Mouse (Mus musculus) megakaryocyte, adult 5-6 weeks (primary cell): Measurements from ENCODE around the gene Shisa4. TPM values are rescaled to one million over a fixed set of nuclear protein-coding genes. Genes with fewer than 3 reads are reported as not detected.
"Not testable (repeated sequence)": the region's sequence is repeated elsewhere in the genome, so short reads cannot be mapped to it uniquely, and the experiment has no call there.

Experiments
- ATAC-seq: 2 replicates; pipeline ENCODE4 v1.8.0; 2016; ENCODE audit warnings: mild to moderate bottlenecking, inconsistent platforms; ENCODE audit not compliant: poor library complexity, severe bottlenecking
- total RNA-seq, 2 experiments: library from RNA; stranded (forward) in 1 of 2; stranded (reverse) in 1 of 2; fragments of 153-499, 151-499 nt in 1 of 2; fragments of 221-1000, 200-1000 nt in 1 of 2; gene quantifications; 2 replicates each; pipeline versions ENCODE4 v1.2.3 to v1.2.4; 2015 to 2017

Gene Shisa4
- total RNA-seq (2015) (not detected in 2 replicates), total RNA-seq (2017) (0.53 TPM in 1 of 2 replicates, not detected in the other)

DNA sequence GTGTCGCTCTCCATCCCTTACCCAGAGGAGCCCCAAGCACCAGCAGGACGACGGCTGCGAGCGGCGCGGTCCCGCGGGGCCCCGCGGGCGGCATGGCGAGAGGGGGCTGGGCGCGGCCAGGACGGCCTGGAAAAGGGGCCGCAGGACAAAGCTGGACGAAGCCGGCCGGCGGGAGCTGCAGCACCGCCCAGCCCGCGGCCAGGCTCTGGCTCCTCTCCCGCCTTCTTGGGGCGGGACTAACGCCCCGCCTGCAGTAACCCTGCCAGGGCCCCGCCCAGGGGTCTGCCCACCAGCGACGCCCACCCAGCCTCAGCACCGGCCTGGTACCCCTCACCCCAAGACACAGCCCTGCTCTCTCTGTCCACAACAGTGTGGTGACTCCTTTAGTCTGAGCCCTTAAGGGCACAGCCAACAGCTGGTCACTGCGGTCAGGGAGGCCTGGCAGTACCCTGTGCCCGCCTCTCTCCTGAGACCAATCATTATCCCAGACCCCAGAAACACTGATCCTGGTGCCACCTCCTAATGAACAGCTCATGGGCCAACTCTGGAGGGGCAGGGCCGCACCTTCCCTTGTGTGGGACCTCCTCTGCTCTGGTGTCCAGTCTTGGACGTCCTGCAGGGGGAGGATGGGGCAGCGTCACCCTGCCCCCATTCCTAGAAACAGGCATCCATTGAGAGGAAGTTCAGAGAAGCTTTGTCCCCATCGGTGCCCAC lies at the start of gene Shisa4:
TSS of gene Shisa4 (minus strand) at position 370 of the 714 bp plus-strand sequence.
- peak; percentile 34 for ATAC-seq

DNA sequence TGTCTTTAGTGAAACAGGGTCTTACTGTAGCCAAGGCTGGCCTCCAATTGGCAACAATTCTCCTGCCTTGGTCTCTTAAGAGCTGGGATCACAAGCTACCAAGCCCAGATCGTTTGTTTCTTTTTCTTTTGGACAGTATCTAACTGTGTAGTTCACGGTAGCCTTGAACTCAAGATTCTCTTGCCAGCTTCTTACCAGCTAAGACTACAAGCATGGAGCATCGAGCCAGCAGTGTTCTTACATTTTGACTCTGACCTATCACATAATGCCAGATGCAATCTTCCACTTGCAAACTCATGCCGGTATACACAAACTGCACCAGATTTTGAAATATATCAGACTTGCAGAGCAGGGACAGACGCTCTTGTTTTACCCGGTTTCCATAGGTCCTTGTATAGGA lies 47.7 kb upstream of the Shisa4 start:
- no peak for ATAC-seq

DNA sequence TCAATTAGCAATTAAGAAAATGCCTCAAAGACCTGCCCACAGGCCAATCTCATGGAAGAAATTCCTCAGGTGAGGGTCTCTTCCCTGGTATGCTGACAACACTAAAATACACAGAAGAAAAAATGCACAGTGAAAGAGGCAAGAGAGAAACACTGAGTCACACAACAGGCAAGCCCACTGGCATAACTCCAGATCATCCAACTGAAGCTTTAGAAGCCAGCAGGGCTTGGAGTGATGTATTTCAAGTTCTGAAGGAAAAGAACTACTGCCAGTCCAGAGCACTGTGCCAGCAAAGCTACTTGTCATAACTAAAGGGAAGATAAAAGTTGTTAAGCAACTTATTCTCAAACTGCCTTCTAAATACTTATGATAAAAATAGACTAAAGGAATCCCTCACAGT lies 39.0 kb upstream of the Shisa4 start:
- ATAC-seq: no peak

GRCm38 (mm10) chr1:135412130-135412529 lies 37.1 kb upstream of the Shisa4 start:
- no peak for ATAC-seq

DNA sequence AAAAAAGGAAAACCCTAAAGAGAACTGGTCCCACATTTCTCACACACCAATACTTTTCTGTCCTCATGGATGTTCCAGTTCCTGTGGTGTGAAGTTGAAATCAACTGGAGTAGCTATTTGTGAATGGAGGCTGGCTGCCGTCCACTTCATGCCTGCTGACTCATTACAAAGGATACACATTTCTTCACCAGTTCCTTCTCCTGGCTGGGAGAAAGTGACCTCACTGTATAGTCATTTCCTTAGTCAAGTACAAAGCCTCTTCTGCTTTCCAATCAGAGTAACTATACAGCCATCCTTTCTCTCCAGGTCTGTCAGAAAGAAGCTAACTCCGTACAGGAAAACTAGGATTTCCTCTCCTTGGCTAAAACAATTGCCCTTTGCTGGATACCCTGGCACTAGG lies 35.9 kb upstream of the Shisa4 start:
- peak; percentile 98 for ATAC-seq

DNA sequence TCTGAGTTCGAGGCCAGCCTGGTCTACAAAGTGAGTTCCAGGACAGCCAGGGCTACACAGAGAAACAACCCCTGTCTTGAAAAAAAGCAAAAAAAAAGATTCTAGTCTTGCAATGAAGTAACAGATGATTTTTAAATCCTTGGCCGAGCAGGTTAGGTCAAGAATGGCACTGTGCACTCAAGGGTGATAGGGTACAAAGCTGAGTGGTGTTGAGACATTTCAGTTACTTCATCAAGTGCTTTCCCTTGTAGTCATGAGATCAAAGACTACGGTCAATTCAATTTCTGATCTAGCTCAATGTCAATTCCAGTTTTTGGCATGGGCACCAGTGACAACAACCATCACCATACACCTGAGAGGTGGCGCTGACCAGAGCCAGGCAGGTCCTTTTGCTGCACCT lies 33.9 kb upstream of the Shisa4 start:
- no peak for ATAC-seq

DNA sequence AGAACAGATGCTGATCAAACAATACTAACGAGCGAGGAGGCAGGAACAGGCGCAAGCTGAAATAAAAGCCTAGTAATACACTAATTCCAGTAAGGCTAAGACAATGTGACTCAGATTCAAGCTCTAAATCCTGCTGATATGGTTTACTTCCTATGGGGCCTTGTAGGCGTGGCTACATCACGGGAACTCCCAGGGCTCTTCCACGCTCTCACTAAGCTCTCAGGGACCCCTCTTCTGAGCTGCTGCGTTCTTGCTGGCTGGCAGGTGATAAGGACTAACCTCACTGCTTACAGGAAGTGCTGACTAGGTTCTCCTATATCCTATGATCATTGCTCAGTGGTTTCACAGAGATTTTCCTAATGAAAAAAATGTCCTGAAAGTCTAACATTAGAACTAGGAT lies 30.3 kb upstream of the Shisa4 start:
- ATAC-seq: no peak

DNA sequence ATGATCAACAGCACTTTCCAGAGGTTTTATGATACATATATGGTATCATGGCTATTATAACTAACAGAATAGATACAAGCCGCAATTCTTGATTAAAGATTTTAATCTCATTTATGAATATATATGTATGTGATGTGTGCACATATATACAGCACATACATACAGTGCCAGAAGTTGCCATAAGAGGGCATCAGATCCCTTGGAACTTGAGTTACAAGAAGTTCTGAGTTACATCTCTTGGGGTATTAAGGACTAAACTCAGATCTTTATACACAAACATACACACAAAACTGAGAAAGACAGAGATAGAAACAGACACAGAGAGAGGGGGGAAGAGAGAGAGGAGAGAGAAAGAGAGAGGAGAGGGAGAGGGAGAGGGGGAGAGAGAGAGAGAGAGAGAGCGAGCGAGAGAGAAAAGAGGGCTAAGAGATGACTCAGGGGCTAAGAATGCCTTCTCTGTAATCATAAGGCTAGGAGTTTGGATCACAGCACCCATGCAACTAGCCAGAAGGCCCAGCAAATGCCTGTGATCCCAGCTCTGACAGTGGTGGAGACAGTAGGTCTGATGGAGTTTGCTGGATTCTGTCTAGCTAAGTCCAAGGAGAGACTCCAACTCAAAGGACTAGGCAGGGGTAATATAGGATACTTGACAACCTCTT lies 26.5 kb upstream of the Shisa4 start:
- no peak for ATAC-seq

- ATAC-seq: peak; percentile 67
Measured at GRCm38 (mm10) chr1:135399466-135399865, 24.4 kb upstream of the Shisa4 start.

DNA sequence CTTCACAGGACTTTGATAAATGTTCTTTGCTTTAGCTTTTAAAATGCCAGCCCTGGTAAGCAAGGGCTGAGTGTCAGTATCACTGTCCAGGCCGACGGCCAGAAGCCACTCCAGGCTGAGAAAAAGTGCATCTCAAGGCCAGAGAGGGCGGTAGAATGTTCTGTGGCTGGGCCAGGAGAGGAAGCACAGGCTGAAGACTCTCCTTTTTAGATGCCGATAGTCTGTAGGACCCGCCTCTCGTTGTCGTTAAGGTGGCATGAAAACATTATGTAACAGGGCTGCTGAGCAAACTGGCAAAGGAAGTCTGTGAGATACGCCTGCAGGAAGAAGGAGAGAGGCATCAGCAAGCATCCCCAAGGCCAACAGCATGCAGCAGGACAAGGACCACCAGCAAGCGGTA lies 10.1 kb upstream of the Shisa4 start:
- no peak for ATAC-seq

DNA sequence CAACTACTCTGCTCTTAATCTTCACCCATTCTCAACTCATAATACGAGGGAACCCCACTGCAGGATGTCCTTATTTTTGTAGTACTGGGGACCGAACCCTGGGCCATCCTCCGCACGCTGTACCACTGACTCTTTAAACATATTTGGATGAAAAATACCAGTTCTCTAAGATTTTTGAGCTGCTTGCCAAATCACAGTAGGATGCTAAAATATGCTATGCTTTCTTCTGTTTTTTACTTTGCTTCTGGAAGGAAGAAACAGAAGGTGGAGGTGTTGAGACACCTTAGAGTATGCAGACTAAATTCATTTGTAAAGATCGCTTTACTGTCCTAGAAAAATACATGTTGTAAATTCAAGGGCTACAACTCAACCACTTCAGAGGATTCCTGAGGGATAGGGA lies 9.1 kb upstream of the Shisa4 start:
- ATAC-seq: no peak

DNA sequence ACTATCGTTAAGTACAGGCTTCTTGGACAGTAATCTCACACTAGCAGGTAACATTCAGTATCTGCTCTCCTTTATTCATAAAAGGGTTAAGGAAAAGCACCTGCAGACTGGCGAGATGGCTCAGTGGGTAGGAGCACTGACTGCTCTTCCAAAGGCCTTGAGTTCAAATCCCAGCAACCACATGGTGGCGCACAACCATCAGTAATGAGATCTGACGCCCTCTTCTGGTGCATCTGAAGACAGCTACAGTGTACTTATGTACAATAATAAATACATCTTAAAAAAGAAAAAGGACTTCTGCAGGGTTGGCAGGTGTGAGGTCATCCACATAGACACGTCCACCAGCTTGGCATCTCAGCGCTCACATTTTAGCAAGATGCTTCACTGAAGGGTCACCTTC lies 6.5 kb upstream of the Shisa4 start:
- not testable (repeated sequence) for ATAC-seq

- ATAC-seq: no peak
Measured at GRCm38 (mm10) chr1:135380071-135380991, 5.3 kb upstream of the Shisa4 start.

DNA sequence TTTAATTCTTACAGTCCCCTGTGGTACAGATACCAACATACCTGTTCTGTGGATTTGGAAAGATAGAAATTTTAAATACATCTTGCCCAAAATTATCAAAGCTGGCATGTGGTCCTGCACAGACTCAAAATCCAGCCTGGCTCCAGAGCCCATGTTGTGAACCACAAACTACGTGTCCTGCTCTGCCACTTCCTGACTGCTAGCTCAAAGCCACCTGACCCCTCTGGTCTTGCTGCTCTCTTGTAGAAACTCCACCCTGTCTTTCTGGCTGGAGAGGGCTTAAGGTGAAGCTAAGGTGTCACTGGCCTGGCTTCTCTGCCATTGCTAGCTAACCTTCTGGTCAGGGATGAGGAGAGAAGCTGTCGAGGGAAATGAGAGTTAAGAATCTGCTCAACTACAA lies 4.0 kb upstream of the Shisa4 start:
- no peak for ATAC-seq

DNA sequence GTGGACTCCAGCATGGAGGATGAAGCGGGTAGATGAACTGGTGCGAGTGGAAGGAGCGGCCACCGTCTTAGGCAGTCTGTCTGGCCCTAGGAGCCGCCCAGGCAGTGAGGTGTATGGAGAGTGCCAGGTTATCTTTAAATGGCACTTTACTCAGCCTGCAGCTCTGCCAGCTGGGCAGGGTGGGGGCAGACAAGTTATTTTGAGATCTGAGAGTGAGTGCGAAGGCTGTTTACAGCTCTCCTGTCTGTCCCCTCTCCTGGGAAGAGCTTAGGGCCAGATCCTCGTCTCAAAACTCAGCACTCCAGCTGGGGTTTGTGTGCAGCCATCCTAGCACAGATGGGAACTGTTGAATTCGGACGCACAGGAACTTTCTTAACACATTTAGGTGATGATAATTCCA lies 3.5 kb upstream of the Shisa4 start:
- ATAC-seq: no peak

GRCm38 (mm10) chr1:135374175-135374867 lies 716 bp downstream of the Shisa4 start:
- ATAC-seq: no peak

- no peak for ATAC-seq
Measured at GRCm38 (mm10) chr1:135373171-135373677, 1.8 kb downstream of the Shisa4 start.

- no peak for ATAC-seq
Measured at GRCm38 (mm10) chr1:135369415-135369814, 5.6 kb downstream of the Shisa4 start.

GRCm38 (mm10) chr1:135368982-135369381 lies 6.1 kb downstream of the Shisa4 start:
- ATAC-seq: no peak

GRCm38 (mm10) chr1:135368245-135368644 lies 6.8 kb downstream of the Shisa4 start:
- ATAC-seq: peak; percentile 73

DNA sequence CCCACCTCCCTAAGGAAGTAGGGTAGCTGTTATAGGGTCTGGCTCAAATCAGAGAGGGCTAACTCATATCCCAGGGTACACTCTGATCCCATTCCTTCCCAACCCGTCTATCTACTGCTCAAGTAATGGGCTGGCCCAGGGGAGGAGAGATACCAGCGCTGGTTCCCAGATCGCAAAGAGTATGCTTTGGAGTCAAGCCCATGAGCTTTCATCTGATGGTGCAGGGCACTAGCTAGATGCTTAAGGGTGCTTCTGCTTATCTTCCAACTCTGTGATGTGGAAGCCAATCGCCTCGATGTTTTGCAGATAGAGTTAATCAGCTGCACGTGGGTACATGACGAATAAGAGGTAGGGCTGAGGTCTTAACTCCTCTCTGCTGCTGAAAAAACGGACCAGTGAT lies 7.4 kb downstream of the Shisa4 start:
- ATAC-seq: no peak
